Mouse (Mus musculus): Measurements from ENCODE around the gene Ern1. TPM values are rescaled to one million over a fixed set of nuclear protein-coding genes. Genes with fewer than 3 reads are reported as not detected.

Ern1 gene
- polyA plus RNA-seq, 1 experiment from 2014 or later = 7.5 TPM

DNA sequence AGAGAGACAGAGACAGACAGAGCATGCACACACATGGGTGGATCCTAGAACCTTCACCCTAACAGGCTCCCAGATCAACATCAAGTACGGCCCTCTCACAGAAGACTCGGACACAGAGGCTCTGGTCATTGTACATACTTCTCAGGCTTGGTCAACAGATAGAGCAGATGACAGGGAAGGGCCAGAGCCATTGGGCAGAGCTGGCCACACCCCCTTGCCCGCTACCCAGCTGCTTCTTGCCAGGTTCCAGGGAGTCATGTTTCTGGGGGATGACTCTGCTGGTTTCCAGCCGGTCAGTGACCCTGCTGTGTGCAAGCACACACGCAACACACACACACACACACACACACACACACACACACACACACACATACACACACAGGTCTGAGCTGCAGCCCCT is 136.8 kb downstream of the Ern1 start:
- no peak overlapping the region for H3K9ac ChIP-seq
- no peak overlapping the region for H3K4me3 ChIP-seq (replicated peaks)
- no peak for ATAC-seq (ENCODE audit: insufficient read depth, low FRiP score, low read depth)
- no peaks in the 10 kb centered on the region for H3K27me3 ChIP-seq (replicated peaks)
- H3K36me3 ChIP-seq = no peaks in the 10 kb centered on the region
- WGBS = 55% methylated on average over 5 of the region's 5 CpGs
- 0 out of 2 replicates have a peak, but pooled peaks cover 3% of the 10 kb centered on the region for H3K4me1 ChIP-seq
- H3K4me2 ChIP-seq = no peak overlapping the region
- no peaks in the 10 kb centered on the region for H3K9me3 ChIP-seq
- H3K27ac ChIP-seq = no peak overlapping the region

DNA sequence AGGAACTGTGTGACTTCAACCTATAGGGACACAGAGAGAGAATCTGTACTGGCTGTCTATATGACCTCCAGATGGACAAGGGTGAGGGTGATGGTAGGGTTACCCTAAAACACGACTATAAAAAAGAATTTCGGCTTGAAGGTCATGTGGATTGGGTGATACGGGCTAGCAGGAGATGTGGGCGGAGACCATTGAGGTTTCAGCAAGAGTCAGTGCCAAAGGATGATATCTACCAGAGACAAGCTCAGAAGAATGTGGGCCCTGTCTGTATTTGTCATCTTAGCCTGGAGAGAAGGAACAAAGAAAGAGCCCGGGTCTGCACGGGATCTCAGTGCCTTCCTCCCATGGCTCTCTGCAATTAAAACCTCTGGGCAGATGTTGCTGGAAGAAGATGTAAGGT is 137.9 kb downstream of the Ern1 start:
- no peak overlapping the region for H3K27ac ChIP-seq
- H3K27me3 ChIP-seq (replicated peaks) = no peaks in the 10 kb centered on the region
- no peak overlapping the region for H3K4me2 ChIP-seq
- no peak overlapping the region for H3K4me3 ChIP-seq (replicated peaks)
- H3K4me1 ChIP-seq = no peaks in the 10 kb centered on the region; the same call in 1 of the 2 replicates
- no peak for ATAC-seq (ENCODE audit: insufficient read depth, low FRiP score, low read depth)
- WGBS = 71% methylated on average over 6 of the region's 6 CpGs
- H3K36me3 ChIP-seq = no peaks in the 10 kb centered on the region
- no peaks in the 10 kb centered on the region for H3K9me3 ChIP-seq
- no peak overlapping the region for H3K9ac ChIP-seq

DNA sequence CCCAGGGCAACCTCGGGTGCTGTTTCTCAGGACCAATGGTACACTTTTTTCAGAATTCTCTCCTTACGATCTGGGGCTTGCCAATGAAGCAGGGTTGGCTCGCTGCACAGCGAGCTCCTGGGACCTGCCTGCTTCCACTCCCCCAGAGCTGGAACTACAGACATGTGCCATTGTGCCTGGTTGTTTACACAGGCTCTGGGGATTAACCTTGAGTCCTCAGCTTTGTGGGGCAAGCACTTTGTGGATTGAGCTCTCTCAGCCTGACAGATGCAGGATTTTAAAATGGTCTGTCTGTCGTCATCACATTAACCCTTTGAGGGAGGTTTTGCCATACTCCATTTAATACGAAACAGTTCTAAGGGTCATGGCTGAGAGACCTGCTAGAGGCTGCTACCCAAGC is 142.7 kb downstream of the Ern1 start:
- 30% methylated on average over 6 of the region's 6 CpGs for WGBS

More for the DNA sequence above, 142.7 kb downstream of the Ern1 start:
- H3K9ac ChIP-seq = no peak overlapping the region
- H3K4me1 ChIP-seq = no peaks in the 10 kb centered on the region; the same call in 1 of the 2 replicates
- ATAC-seq (ENCODE audit: insufficient read depth, low FRiP score, low read depth) = peak; percentile 65; the same call in 1 of the 2 replicates
- no peaks in the 10 kb centered on the region for H3K9me3 ChIP-seq
- no peak overlapping the region for H3K27ac ChIP-seq
- H3K4me2 ChIP-seq = no peak overlapping the region
- no peak overlapping the region for H3K4me3 ChIP-seq (replicated peaks)
- no peaks in the 10 kb centered on the region for H3K27me3 ChIP-seq (replicated peaks)
- no peaks in the 10 kb centered on the region for H3K36me3 ChIP-seq

Other genes with a start within 250 kb of the Ern1 start
- gene Ftsj3, start 231.8 kb downstream of the Ern1 start, polyA plus RNA-seq (2015; fragmentation: Nextera tagmentation; extraction: Ambion mirVana) = 49.7 and 56.5 TPM in 2 replicates
- 242 and 266 TPM in 2 replicates for gene Psmc5, start 231.7 kb downstream of the Ern1 start, polyA plus RNA-seq (2015; fragmentation: Nextera tagmentation; extraction: Ambion mirVana)
- 70.2 and 78.3 TPM in 2 replicates for gene Smarcd2, start 214.9 kb downstream of the Ern1 start, polyA plus RNA-seq (2015; fragmentation: Nextera tagmentation; extraction: Ambion mirVana)
- gene Tcam1, start 211.2 kb downstream of the Ern1 start, polyA plus RNA-seq (2015; fragmentation: Nextera tagmentation; extraction: Ambion mirVana) = 0.27 and 0.28 TPM in 2 replicates
- not detected in 2 replicates for gene Gh, start 186.0 kb downstream of the Ern1 start, polyA plus RNA-seq (2015; fragmentation: Nextera tagmentation; extraction: Ambion mirVana)
- 3.5 and 3.7 TPM in 2 replicates for gene Cd79b, start 173.1 kb downstream of the Ern1 start, polyA plus RNA-seq (2015; fragmentation: Nextera tagmentation; extraction: Ambion mirVana)
- 0.03 and 0.05 TPM in 2 replicates for gene Scn4a, start 134.6 kb downstream of the Ern1 start, polyA plus RNA-seq (2015; fragmentation: Nextera tagmentation; extraction: Ambion mirVana)
- 0.31 and 0.66 TPM in 2 replicates for gene Prr29, start 122.4 kb downstream of the Ern1 start, polyA plus RNA-seq (2015; fragmentation: Nextera tagmentation; extraction: Ambion mirVana)
- 35.3 and 38.5 TPM in 2 replicates for gene Icam2, start 99.8 kb downstream of the Ern1 start, polyA plus RNA-seq (2015; fragmentation: Nextera tagmentation; extraction: Ambion mirVana)
- 10.3 and 11.9 TPM in 2 replicates for gene Tex2, start 125.6 kb upstream of the Ern1 start, polyA plus RNA-seq (2015; fragmentation: Nextera tagmentation; extraction: Ambion mirVana)